Mouse (Mus musculus) hindbrain, embryonic 14.5 days (tissue): ENCODE data around the gene Phf11a. TPM values are rescaled to one million over a fixed set of nuclear protein-coding genes. Genes with fewer than 3 reads are reported as not detected.
"Not testable (repeated sequence)": the region's sequence is repeated elsewhere in the genome, so short reads cannot be mapped to it uniquely, and the experiment has no call there.

ENCODE experiments used
- ATAC-seq: fragments of 200-750 bp; cut with Nextera tagmentation; 2 replicates; pipeline ENCODE4 v1.8.0; 2017; ENCODE audit warnings: moderate number of reproducible peaks, mild to moderate bottlenecking, moderate TSS enrichment, moderate library complexity; ENCODE audit not compliant: low FRiP score
- DNase-seq: peaks from one replicate; pipeline ENCODE4 v3.0.0-alpha.2; 2015; ENCODE audit warnings: low spot score
- H3K27ac ChIP-seq: fragments of 300-500 bp; sonication (generic); 2 replicates; pipeline ENCODE4 v1.5.1; 2014; ENCODE audit warnings: mild to moderate bottlenecking, moderate library complexity
- H3K27me3 ChIP-seq: fragments of 300-500 bp; sonication (generic); 2 replicates; pipeline ENCODE4 v1.6.1; 2014; ENCODE audit warnings: mild to moderate bottlenecking, low read length, mixed read lengths; ENCODE audit not compliant: control insufficient read depth, insufficient read depth
- H3K36me3 ChIP-seq: fragments of 300-500 bp; sonication (generic); replicated peaks from 2 replicates; pipeline ENCODE4 v1.6.1; 2014; ENCODE audit not compliant: control insufficient read depth, insufficient read depth
- H3K4me1 ChIP-seq: fragments of 300-500 bp; sonication (generic); replicated peaks from 2 replicates; pipeline ENCODE4 v1.6.1; 2014; ENCODE audit warnings: antibody characterized with exemption, low read length, mixed read lengths; ENCODE audit not compliant: control insufficient read depth, insufficient read depth
- H3K4me2 ChIP-seq: fragments of 300-500 bp; sonication (generic); replicated peaks from 2 replicates; pipeline ENCODE4 v1.6.1; 2014; ENCODE audit warnings: mild to moderate bottlenecking, moderate library complexity
- H3K4me3 ChIP-seq: fragments of 300-500 bp; sonication (generic); replicated peaks from 2 replicates; pipeline ENCODE4 v1.5.1; 2014; ENCODE audit warnings: mild to moderate bottlenecking, low read length
- H3K9ac ChIP-seq: fragments of 300-500 bp; sonication (generic); 2 replicates; pipeline ENCODE4 v1.6.1; 2014
- H3K9me3 ChIP-seq: fragments of 300-500 bp; sonication (generic); 2 replicates; pipeline ENCODE4 v1.6.1; 2016; ENCODE audit warnings: low read length; ENCODE audit not compliant: control insufficient read depth
- WGBS: fragments of 180-500 bp; shearing (Covaris S2); extraction: QIAGEN DNeasy Blood & Tissue Kit; methylation state at CpG from one replicate; pipeline ENCODE4 v1.1.7; 2014; 5-methylcytosine and 5-hydroxymethylcytosine counted together
- polyA plus RNA-seq: library from polyadenylated mRNA; unstranded; fragments of >200 nt; fragmentation: Nextera tagmentation; extraction: Ambion mirVana; gene quantifications from 2 replicates; pipeline ENCODE4 v1.2.1, GENCODE M21; 2014

Phf11a gene
- 0.15 and 0.18 TPM in 2 replicates for polyA plus RNA-seq

- H3K27me3 ChIP-seq, H3K4me3 ChIP-seq, H3K27ac ChIP-seq, DNase-seq, H3K9ac ChIP-seq, ATAC-seq, H3K4me2 ChIP-seq, H3K36me3 ChIP-seq, H3K4me1 ChIP-seq, H3K9me3 ChIP-seq: not testable (repeated sequence)
- 58% methylated on average over 1 of the region's 1 CpGs for WGBS
Measured at GRCm38 (mm10) chr14:59297391-59297790, at the start of gene Phf11a. TSS of gene Phf11a (minus strand) at chr14:59297522.

GRCm38 (mm10) chr14:59341189-59341588 lies 43.9 kb upstream of the Phf11a start, which contains the start of gene Phf11b:
TSS of gene Phf11b (minus strand) at chr14:59341351.
- H3K36me3 ChIP-seq, H3K4me1 ChIP-seq, ATAC-seq, DNase-seq, H3K4me3 ChIP-seq, H3K27ac ChIP-seq, H3K9ac ChIP-seq, H3K9me3 ChIP-seq, H3K27me3 ChIP-seq, H3K4me2 ChIP-seq: not testable (repeated sequence)
- WGBS, result 72% methylated on average over 1 of the region's 1 CpGs

- Histone ChIP-seq H3K9ac (no peak overlapping the region), H3K27ac (no peak overlapping the region), H3K9me3 (no peaks in the 10 kb centered on the region), H3K4me3 (no peak overlapping the region), H3K36me3 (no peaks in the 10 kb centered on the region), H3K27me3 (no peaks in the 10 kb centered on the region), H3K4me2 (no peak overlapping the region), H3K4me1 (no peaks in the 10 kb centered on the region)
- ATAC-seq (no peak), DNase-seq (no peak)
- 85% methylated on average over 1 of the region's 1 CpGs for WGBS
Measured at GRCm38 (mm10) chr14:59339541-59339940, 42.2 kb upstream of the Phf11a start.

- H3K27ac ChIP-seq, H3K4me2 ChIP-seq, H3K36me3 ChIP-seq, ATAC-seq, H3K9me3 ChIP-seq, H3K4me3 ChIP-seq, H3K4me1 ChIP-seq, DNase-seq, H3K27me3 ChIP-seq, H3K9ac ChIP-seq: not testable (repeated sequence)
- 88% methylated on average over 3 of the region's 3 CpGs for WGBS
Measured at GRCm38 (mm10) chr14:59336056-59336455, 38.7 kb upstream of the Phf11a start.

GRCm38 (mm10) chr14:59330499-59330898 lies 33.2 kb upstream of the Phf11a start:
- not testable (repeated sequence) for H3K27ac ChIP-seq, H3K9ac ChIP-seq, DNase-seq, H3K36me3 ChIP-seq, H3K9me3 ChIP-seq, H3K4me2 ChIP-seq, H3K4me3 ChIP-seq, H3K27me3 ChIP-seq, H3K4me1 ChIP-seq, ATAC-seq
- 61% methylated on average over 3 of the region's 3 CpGs for WGBS

- H3K4me3 ChIP-seq, H3K27ac ChIP-seq, H3K9ac ChIP-seq, H3K4me2 ChIP-seq, H3K36me3 ChIP-seq, H3K27me3 ChIP-seq, H3K9me3 ChIP-seq, ATAC-seq, H3K4me1 ChIP-seq, DNase-seq: not testable (repeated sequence)
- 85% methylated on average over 6 of the region's 6 CpGs for WGBS
Measured at GRCm38 (mm10) chr14:59319970-59320369, 22.6 kb upstream of the Phf11a start.

- H3K27ac ChIP-seq, ATAC-seq, H3K27me3 ChIP-seq, H3K4me3 ChIP-seq, H3K9ac ChIP-seq, H3K9me3 ChIP-seq, H3K4me1 ChIP-seq, DNase-seq, H3K36me3 ChIP-seq, H3K4me2 ChIP-seq: not testable (repeated sequence)
- WGBS, result 98% methylated on average over 3 of the region's 3 CpGs
Measured at GRCm38 (mm10) chr14:59319036-59319435, 21.7 kb upstream of the Phf11a start.

- not testable (repeated sequence) for H3K27me3 ChIP-seq, H3K4me3 ChIP-seq, DNase-seq, H3K27ac ChIP-seq, ATAC-seq, H3K9ac ChIP-seq, H3K4me2 ChIP-seq, H3K9me3 ChIP-seq, H3K36me3 ChIP-seq, H3K4me1 ChIP-seq
Measured at GRCm38 (mm10) chr14:59291769-59292168, 5.6 kb downstream of the Phf11a start.

GRCm38 (mm10) chr14:59274961-59275360 lies 22.4 kb downstream of the Phf11a start:
- 96% methylated on average over 4 of the region's 4 CpGs for WGBS
- not testable (repeated sequence) for DNase-seq, ATAC-seq

GRCm38 (mm10) chr14:59260056-59260455 lies 37.3 kb downstream of the Phf11a start, which contains the start of gene Gm6904:
TSS of gene Gm6904 (minus strand) at chr14:59260216.
- 81% methylated on average over 3 of the region's 3 CpGs for WGBS
- Histone ChIP-seq H3K36me3 (no peaks in the 10 kb centered on the region), H3K9me3 (no peaks in the 10 kb centered on the region), H3K4me1 (no peaks in the 10 kb centered on the region), H3K4me2 (no peak within 1 kb of the TSS), H3K27ac (no peak within 1 kb of the TSS), H3K9ac (no peak within 1 kb of the TSS), H3K4me3 (no peak within 1 kb of the TSS), H3K27me3 (no peaks in the 10 kb centered on the region)
- ATAC-seq (no peak), DNase-seq (no peak)

More at GRCm38 (mm10) chr14:59274961-59275360, 22.4 kb downstream of the Phf11a start:
- H3K9me3 ChIP-seq, H3K4me3 ChIP-seq, H3K9ac ChIP-seq, H3K4me1 ChIP-seq, H3K36me3 ChIP-seq, H3K27ac ChIP-seq, H3K27me3 ChIP-seq, H3K4me2 ChIP-seq: not testable (repeated sequence)
